Mouse (Mus musculus) embryonic facial prominence, embryonic 11.5 days (tissue): ENCODE results near the gene Tmprss15. TPM values are rescaled to one million over a fixed set of nuclear protein-coding genes. Genes with fewer than 3 reads are reported as not detected.

Source experiments
- ATAC-seq: fragments of 200-750 bp; cut with Nextera tagmentation; replicated peaks from 2 replicates; pipeline ENCODE4 v1.8.0; 2017; ENCODE audit warnings: low read depth; ENCODE audit not compliant: insufficient number of reproducible peaks, low FRiP score, low TSS enrichment
- DNase-seq: peaks from one replicate; pipeline ENCODE4 v3.0.0-alpha.2; 2015; ENCODE audit warnings: low spot score
- H3K27ac ChIP-seq: fragments of 300-500 bp; sonication (generic); replicated peaks from 2 replicates; pipeline ENCODE4 v1.5.1; 2014; ENCODE audit warnings: mild to moderate bottlenecking, low read depth, low read length, control low read depth
- H3K27me3 ChIP-seq: fragments of 300-500 bp; sonication (generic); 2 replicates; pipeline ENCODE4 v1.6.1; 2014; ENCODE audit warnings: mild to moderate bottlenecking, low read length, moderate library complexity, mixed read lengths; ENCODE audit not compliant: control insufficient read depth, insufficient read depth
- H3K36me3 ChIP-seq: fragments of 300-500 bp; sonication (generic); replicated peaks from 2 replicates; pipeline ENCODE4 v1.6.1; 2014; ENCODE audit warnings: low read depth, mild to moderate bottlenecking, low read length, moderate library complexity, mixed read lengths; ENCODE audit not compliant: control insufficient read depth, insufficient read depth
- H3K4me1 ChIP-seq: fragments of 300-500 bp; sonication (generic); 2 replicates; pipeline ENCODE4 v1.6.1; 2014; ENCODE audit warnings: low read length, mixed read lengths; ENCODE audit not compliant: control insufficient read depth, insufficient read depth
- H3K4me2 ChIP-seq: fragments of 300-500 bp; sonication (generic); 2 replicates; pipeline ENCODE4 v1.6.1; 2014; ENCODE audit warnings: low read depth, mild to moderate bottlenecking, control low read depth, low read length, moderate library complexity
- H3K4me3 ChIP-seq: fragments of 300-500 bp; sonication (generic); 2 replicates; pipeline ENCODE4 v1.5.1; 2014; ENCODE audit warnings: low read depth, low read length, control low read depth
- H3K9ac ChIP-seq: fragments of 300-500 bp; sonication (generic); replicated peaks from 2 replicates; pipeline ENCODE4 v1.6.1; 2014; ENCODE audit warnings: mild to moderate bottlenecking, control low read depth, low read length
- H3K9me3 ChIP-seq: fragments of 300-500 bp; sonication (generic); replicated peaks from 2 replicates; pipeline ENCODE4 v1.6.1; 2016; ENCODE audit warnings: mild to moderate bottlenecking, low read length, inconsistent platforms, mixed read lengths; ENCODE audit not compliant: control insufficient read depth
- WGBS: fragments of 180-500 bp; shearing (Covaris S2); extraction: QIAGEN DNeasy Blood & Tissue Kit; methylation state at CpG from one replicate; pipeline ENCODE4 v1.1.7; 2014; 5-methylcytosine and 5-hydroxymethylcytosine counted together
- polyA plus RNA-seq: library from polyadenylated mRNA; unstranded; fragments of >200 nt; fragmentation: Nextera tagmentation; extraction: Ambion mirVana; gene quantifications from 2 replicates; pipeline ENCODE4 v1.2.1, GENCODE M21; 2014

Gene Tmprss15
- not detected in 2 replicates for polyA plus RNA-seq

DNA sequence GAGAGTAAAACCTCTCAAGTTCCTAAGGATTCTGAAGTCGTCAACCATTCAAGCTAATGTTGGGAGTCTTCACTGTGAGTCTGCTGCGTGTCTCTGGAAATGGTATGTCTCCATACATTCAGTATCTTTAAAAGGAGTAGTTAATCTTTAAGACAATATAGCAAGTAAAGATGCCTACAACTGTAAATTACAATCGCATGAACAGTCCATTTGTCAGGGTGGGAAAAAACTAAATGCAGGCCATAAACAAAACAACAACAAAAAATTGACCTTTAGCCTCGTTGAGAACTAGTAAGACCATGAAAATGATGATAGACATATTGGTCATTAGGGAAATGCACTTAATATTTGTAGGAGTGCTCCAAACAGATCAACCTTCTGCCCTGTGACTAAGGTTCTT lies at the start of gene Tmprss15:
Gene Tmprss15 (minus strand): TSS at position 101 of the 400 bp plus-strand sequence.
- no peaks in the 10 kb centered on the region for H3K27me3 ChIP-seq
- WGBS, result 87% methylated on average over 4 of the region's 4 CpGs
- H3K4me3 ChIP-seq, result no peak within 1 kb of the TSS
- no peaks in the 10 kb centered on the region for H3K9me3 ChIP-seq
- no peak within 1 kb of the TSS for H3K9ac ChIP-seq
- no peaks in the 10 kb centered on the region for H3K36me3 ChIP-seq
- H3K4me1 ChIP-seq, result no peaks in the 10 kb centered on the region
- DNase-seq (no peak), ATAC-seq (no peak)
- H3K27ac ChIP-seq, result no peak within 1 kb of the TSS
- H3K4me2 ChIP-seq, result no peak within 1 kb of the TSS

DNA sequence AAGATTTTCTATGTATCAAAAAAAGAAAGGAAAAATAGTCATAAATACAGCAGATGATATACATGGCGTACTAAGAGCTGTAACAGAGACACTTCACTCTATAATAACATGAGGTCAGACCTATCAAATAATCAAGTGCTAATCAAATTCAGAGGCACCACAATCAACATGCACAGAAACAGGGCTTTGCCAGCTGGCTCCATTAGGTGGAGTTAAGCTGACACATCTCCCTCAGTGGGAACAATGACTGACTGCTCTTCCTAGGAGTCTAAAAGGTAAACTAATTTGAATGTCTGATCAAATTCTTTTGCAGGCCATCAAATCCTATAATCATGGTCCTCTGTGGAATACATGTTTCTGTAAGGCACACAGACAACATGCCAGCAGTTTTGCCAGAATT lies 24.0 kb upstream of the Tmprss15 start:
- no peak overlapping the region for H3K27ac ChIP-seq
- H3K36me3 ChIP-seq, result no peaks in the 10 kb centered on the region
- no peaks in the 10 kb centered on the region for H3K4me1 ChIP-seq
- ATAC-seq (no peak), DNase-seq (no peak)
- no peak overlapping the region for H3K9ac ChIP-seq
- WGBS, result 53% methylated on average over 1 of the region's 1 CpGs
- H3K4me3 ChIP-seq, result no peak overlapping the region
- no peaks in the 10 kb centered on the region for H3K27me3 ChIP-seq
- H3K4me2 ChIP-seq, result no peak overlapping the region
- H3K9me3 ChIP-seq, result no peaks in the 10 kb centered on the region

DNA sequence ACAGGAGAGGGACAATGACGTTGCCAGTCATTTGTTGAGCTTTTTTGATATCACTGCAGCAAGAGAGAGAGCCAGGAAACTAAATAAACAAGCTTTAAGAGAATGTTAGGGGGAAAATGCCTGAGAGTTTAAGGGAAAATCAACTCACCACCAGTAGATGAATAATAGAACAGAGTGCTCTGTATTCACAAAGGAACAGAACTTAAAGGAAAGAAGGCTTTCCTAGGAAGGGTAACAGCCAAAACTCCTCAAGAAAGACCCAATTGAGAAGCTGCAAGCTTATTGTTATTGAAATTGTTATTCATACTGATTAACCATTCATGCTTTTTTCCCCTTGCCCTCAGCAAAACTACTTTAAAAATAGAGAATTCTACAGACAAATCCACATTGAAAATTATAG lies 18.6 kb upstream of the Tmprss15 start:
- Histone ChIP-seq H3K36me3 (no peaks in the 10 kb centered on the region), H3K4me1 (no peaks in the 10 kb centered on the region), H3K4me2 (no peak overlapping the region), H3K27me3 (no peaks in the 10 kb centered on the region), H3K9ac (no peak overlapping the region), H3K27ac (no peak overlapping the region), H3K4me3 (no peak overlapping the region), H3K9me3 (no peaks in the 10 kb centered on the region)
- 45% methylated on average over 1 of the region's 1 CpGs for WGBS
- no peak for DNase-seq
- no peak for ATAC-seq

DNA sequence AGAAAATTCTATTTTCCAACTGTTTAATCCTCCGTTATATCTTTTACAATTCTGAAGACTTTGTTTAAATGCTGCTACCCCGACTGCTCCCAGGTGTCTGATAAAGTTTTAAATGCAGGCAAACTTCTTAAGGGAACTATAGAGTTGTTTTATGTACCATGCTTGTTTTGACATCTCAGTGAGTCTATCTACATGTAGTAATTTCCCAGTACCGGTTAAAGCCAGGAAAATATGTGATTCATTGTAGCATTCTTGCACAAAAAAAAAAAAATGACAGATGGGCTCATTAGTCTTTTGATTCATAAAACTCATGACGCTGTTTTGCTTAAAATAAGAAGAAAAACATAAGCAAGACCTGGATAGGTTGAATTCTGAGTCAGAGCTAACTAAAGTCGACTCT lies 18.1 kb upstream of the Tmprss15 start:
- no peaks in the 10 kb centered on the region for H3K4me1 ChIP-seq
- H3K4me2 ChIP-seq, result no peak overlapping the region
- no peak overlapping the region for H3K27ac ChIP-seq
- H3K27me3 ChIP-seq, result no peaks in the 10 kb centered on the region
- 83% methylated on average over 5 of the region's 5 CpGs for WGBS
- ATAC-seq (no peak), DNase-seq (no peak)
- H3K36me3 ChIP-seq, result no peaks in the 10 kb centered on the region
- H3K4me3 ChIP-seq, result no peak overlapping the region
- H3K9me3 ChIP-seq, result no peaks in the 10 kb centered on the region
- no peak overlapping the region for H3K9ac ChIP-seq

DNA sequence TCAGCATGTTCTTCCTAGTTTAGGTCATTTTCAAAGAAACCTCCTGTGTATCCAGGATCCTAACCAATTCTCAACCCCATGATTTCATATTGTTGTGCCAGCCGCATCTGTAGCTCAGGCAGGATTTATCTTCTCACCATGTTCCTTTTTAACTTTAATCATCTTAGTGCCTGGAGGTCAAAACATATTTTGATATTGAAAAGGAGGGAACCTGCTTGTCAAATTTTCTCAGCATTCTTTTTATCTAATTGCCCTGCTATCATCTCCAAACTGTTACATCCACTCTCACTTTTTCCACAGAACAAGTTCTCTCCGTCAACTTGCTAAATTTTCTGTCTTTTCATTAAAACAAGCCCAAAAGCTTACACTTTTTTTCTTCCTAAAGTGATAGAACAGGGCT lies 9.4 kb upstream of the Tmprss15 start:
- DNase-seq, result no peak
- H3K4me3 ChIP-seq, result no peak overlapping the region
- ATAC-seq, result no peak
- H3K27me3 ChIP-seq, result no peaks in the 10 kb centered on the region
- H3K4me1 ChIP-seq, result no peaks in the 10 kb centered on the region
- H3K36me3 ChIP-seq, result no peaks in the 10 kb centered on the region
- H3K9me3 ChIP-seq, result no peaks in the 10 kb centered on the region
- WGBS, result 81% methylated on average over 2 of the region's 2 CpGs
- H3K9ac ChIP-seq, result no peak overlapping the region
- no peak overlapping the region for H3K4me2 ChIP-seq
- no peak overlapping the region for H3K27ac ChIP-seq

DNA sequence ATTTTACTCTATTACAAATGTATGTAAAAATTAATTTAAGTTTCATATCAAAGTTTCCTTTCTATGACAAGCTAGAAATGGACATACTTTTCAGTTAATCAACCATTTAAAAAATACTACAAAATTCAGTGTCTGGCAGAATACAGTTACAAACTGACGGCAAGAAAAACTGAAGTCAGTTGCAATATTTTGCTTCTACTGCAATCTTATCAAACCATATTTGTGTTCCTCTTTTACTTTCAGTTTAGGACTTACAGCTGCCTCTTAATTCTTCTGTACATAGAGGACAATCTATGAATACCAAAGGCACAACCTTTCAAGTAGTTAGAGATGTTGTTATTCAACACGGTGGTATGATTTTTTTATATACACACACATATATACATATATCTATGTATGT lies 7.4 kb upstream of the Tmprss15 start:
- Histone ChIP-seq H3K4me2 (no peak overlapping the region), H3K4me1 (no peaks in the 10 kb centered on the region), H3K27me3 (no peaks in the 10 kb centered on the region), H3K9ac (no peak overlapping the region), H3K36me3 (no peaks in the 10 kb centered on the region), H3K9me3 (no peaks in the 10 kb centered on the region), H3K4me3 (no peak overlapping the region), H3K27ac (no peak overlapping the region)
- ATAC-seq (no peak), DNase-seq (no peak)
- 92% methylated on average over 2 of the region's 2 CpGs for WGBS

DNA sequence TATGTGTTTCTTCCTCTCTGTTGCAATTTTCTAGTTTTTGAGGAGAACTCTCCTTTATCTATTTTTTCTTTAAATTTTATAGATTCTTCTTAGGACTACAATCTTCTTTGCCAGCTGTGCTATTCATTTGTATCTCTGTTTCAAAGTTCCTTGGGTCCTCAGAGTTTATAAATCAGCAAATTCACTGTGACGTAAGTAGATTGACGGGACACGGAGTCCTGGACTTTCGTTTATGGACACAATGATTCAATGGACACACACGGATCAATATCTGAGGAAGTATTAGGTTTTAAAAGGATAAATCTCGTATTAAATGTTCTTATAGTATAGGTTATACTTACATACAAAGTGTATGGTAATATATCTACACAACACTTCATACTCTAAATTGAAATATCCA lies 4.3 kb downstream of the Tmprss15 start:
- WGBS, result 85% methylated on average over 6 of the region's 6 CpGs
- no peak overlapping the region for H3K27ac ChIP-seq
- no peaks in the 10 kb centered on the region for H3K27me3 ChIP-seq

DNA sequence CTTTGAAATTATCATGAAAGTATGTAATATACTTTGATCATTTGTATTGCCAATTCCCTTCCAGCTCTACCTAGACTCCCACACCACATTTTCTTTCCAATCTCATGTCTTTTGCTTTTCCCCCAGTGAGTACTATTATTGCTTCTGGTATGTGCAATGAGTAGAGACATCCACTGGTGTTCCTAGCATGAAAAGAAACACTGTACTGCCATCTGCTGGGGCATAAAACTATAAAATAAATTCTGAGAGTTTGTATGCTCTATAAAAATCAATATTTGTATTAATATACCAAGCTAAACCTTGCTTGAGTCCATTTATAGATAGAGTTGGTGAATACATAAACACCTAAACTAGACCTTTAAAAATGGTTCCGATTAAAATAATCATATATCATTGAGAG lies 27.0 kb downstream of the Tmprss15 start:
- 93% methylated on average over 1 of the region's 1 CpGs for WGBS
- Histone ChIP-seq H3K27ac (no peak overlapping the region), H3K4me2 (no peak overlapping the region), H3K36me3 (no peaks in the 10 kb centered on the region), H3K4me1 (no peaks in the 10 kb centered on the region), H3K4me3 (no peak overlapping the region), H3K9ac (no peak overlapping the region), H3K9me3 (no peaks in the 10 kb centered on the region), H3K27me3 (no peaks in the 10 kb centered on the region)
- no peak for DNase-seq
- ATAC-seq, result no peak

More for the DNA sequence above, 4.3 kb downstream of the Tmprss15 start:
- H3K4me1 ChIP-seq, result no peaks in the 10 kb centered on the region
- no peak overlapping the region for H3K9ac ChIP-seq
- ATAC-seq, result no peak
- no peaks in the 10 kb centered on the region for H3K9me3 ChIP-seq
- no peaks in the 10 kb centered on the region for H3K36me3 ChIP-seq
- no peak overlapping the region for H3K4me3 ChIP-seq
- DNase-seq, result no peak
- H3K4me2 ChIP-seq, result no peak overlapping the region
